Mouse (Mus musculus) lung, postnatal 36 days (tissue): ENCODE data around the gene 9230112D13Rik.

Source experiments
- DNase-seq: peaks from one replicate; pipeline ENCODE4 v3.0.0; 2022; ENCODE audit warnings: mixed read lengths

9230112D13Rik gene

GRCm38 (mm10) chr14:34497346-34497745 is 25.3 kb downstream of the 9230112D13Rik start:
- no peak for DNase-seq

GRCm38 (mm10) chr14:34493682-34494081 is 28.9 kb downstream of the 9230112D13Rik start:
- DNase-seq, result no peak

- DNase-seq, result no peak
Observed at GRCm38 (mm10) chr14:34492688-34493087, 29.9 kb downstream of the 9230112D13Rik start.

GRCm38 (mm10) chr14:34490965-34491364 is 31.6 kb downstream of the 9230112D13Rik start:
- DNase-seq, result no peak

- no peak for DNase-seq
Observed at GRCm38 (mm10) chr14:34489928-34490327, 32.7 kb downstream of the 9230112D13Rik start.

- DNase-seq, result peak; percentile 38
Observed at GRCm38 (mm10) chr14:34486169-34486568, 36.4 kb downstream of the 9230112D13Rik start.

- DNase-seq, result no peak
Observed at GRCm38 (mm10) chr14:34483469-34484341, 38.9 kb downstream of the 9230112D13Rik start.

GRCm38 (mm10) chr14:34471591-34471990 is 51.0 kb downstream of the 9230112D13Rik start:
- DNase-seq, result no peak

- DNase-seq, result peak; percentile 29
Observed at GRCm38 (mm10) chr14:34466291-34466690, 56.3 kb downstream of the 9230112D13Rik start.
